Mouse (Mus musculus): ENCODE data around the gene Itgae. TPM values are rescaled to one million over a fixed set of nuclear protein-coding genes. Genes with fewer than 3 reads are reported as not detected.

Itgae gene
- total RNA-seq, 2 experiments from 2014 or later, result 0.10 to 0.17 TPM

DNA sequence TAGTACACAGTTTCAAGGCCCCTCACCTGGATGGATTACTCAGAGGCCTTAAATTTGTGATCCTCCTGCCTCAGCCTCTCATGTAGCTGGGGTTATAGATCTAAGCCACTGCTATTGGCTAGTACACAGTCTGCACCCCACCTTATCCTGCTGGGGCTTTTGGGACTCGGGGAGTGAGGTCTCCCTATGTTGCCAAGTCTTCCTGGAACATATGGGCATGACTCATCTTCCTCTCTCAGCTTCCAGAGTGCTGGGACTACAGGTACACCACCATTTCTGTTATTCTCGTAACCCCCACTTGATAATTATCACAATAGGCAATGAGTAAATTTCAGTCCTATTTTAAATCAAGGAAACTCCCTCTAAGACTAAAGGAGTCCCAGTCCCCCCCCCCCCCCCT, 104.1 kb downstream of the Itgae start:
- no peak for DNase-seq (ENCODE audit: low spot score in 2 of 2)

Other genes starting within 250 kb of the Itgae start
- 1 to 10 TPM; 5.3 to 5.5 TPM for gene Atp2a3, start 129.4 kb upstream of the Itgae start, total RNA-seq (2021)
- under 1 TPM; 0.25 to 0.27 TPM for gene P2rx1, start 91.5 kb upstream of the Itgae start, total RNA-seq (2021)
- gene Camkk1, start 71.6 kb upstream of the Itgae start, total RNA-seq (2021), result 100 to 1,000 TPM; 175 to 178 TPM
- gene Ncbp3, start 42.8 kb upstream of the Itgae start, total RNA-seq (2021), result 10 to 100 TPM in 1 of 2 experiments, 1 to 10 TPM in 1; 9.3 to 10.4 TPM
- under 1 TPM; 0.10 to 0.15 TPM for gene Haspin, start 47.7 kb downstream of the Itgae start, total RNA-seq (2021)
- 1 to 10 TPM; 1.4 to 2.5 TPM for gene P2rx5, start 69.8 kb downstream of the Itgae start, total RNA-seq (2021)
- gene Emc6, start 86.5 kb downstream of the Itgae start, total RNA-seq (2021), result 10 to 100 TPM; 51.6 to 52.4 TPM
- 1 to 10 TPM; 8.6 to 8.7 TPM for gene Tax1bp3, start 86.5 kb downstream of the Itgae start, total RNA-seq (2021)
- 10 to 100 TPM; 21.1 to 22.1 TPM for gene Ctns, start 108.5 kb downstream of the Itgae start, total RNA-seq (2021)
- gene Shpk, start 108.9 kb downstream of the Itgae start, total RNA-seq (2021), result 1 to 10 TPM; 3.7 to 4.0 TPM
- gene Trpv1, start 143.7 kb downstream of the Itgae start, total RNA-seq (2021), result under 1 TPM in 1 of 2 experiments, not detected in 1; 0.23 TPM
- gene Trpv3, start 176.8 kb downstream of the Itgae start, total RNA-seq (2021), result under 1 TPM; 0.41 to 0.45 TPM
- 10 to 100 TPM; 13.9 to 14.8 TPM for gene Aspa, start 239.0 kb downstream of the Itgae start, total RNA-seq (2021)
- gene Gm49340, start 239.2 kb downstream of the Itgae start, total RNA-seq (2021), result not detected
- gene Spata22, start 239.2 kb downstream of the Itgae start, total RNA-seq (2021), result not detected